In the genomic region with DNA sequence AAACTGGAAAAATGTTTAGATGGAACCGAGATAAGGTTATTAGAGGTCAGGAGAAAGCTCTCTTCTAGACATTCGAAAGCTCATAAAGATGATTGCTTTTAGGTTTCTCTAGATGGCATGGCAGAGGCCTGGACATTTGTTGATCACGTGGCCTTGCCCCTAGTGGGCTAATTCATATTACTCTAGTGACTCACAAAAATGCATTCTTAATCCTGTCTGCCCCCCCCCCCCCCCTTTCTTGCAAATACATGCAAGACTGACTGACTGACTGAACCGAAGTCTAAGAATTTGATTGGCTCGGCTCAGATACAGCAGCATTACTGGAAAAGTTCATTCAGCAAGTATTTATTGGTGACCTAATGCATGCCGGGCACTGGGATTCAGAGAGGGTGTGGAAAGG, we compare ENCODE assay signal across 8 mouse cellular contexts. TPM values are rescaled to one million over a fixed set of nuclear protein-coding genes. Genes with fewer than 3 reads are reported as not detected.
DNase-seq lines count a peak whose midpoint lies in the region; ATAC-seq and TF ChIP-seq lines count a peak whose summit lies in the region.

No protein-coding gene starts in this region.

- no peaks in the 10 kb centered on the region for H3K27me3 ChIP-seq in forebrain, embryonic 14.5 days (replicated peaks; ENCODE audit: control insufficient read depth, insufficient read depth, low read length)
- no peaks in the 10 kb centered on the region for H3K27me3 ChIP-seq in kidney, adult 2 months (replicated peaks; ENCODE audit: control insufficient read depth, insufficient read depth, low read length)
- H3K27me3 ChIP-seq in spleen, adult 2 months (ENCODE audit: control insufficient read depth, insufficient read depth, low read length): no peaks in the 10 kb centered on the region

- peak overlapping the region; percentile 94 for H3K4me2 ChIP-seq in forebrain, embryonic 14.5 days (ENCODE audit: low read length)

- H3K9me3 ChIP-seq in forebrain, embryonic 14.5 days (replicated peaks; ENCODE audit: control insufficient read depth, low read length): no peaks in the 10 kb centered on the region

- peak overlapping the region; percentile 95 for H3K4me3 ChIP-seq in forebrain, embryonic 14.5 days (ENCODE audit: low read depth, low read length)
- H3K4me3 ChIP-seq in kidney, adult 2 months (ENCODE audit: insufficient read depth, low read depth, low read length): peak overlapping the region; percentile 54
- H3K4me3 ChIP-seq in spleen, adult 2 months (ENCODE audit: extremely low read depth, insufficient read depth, insufficient read length): peak overlapping the region; percentile 88; the same call in 1 of the 2 replicates

- H3K9ac ChIP-seq in forebrain, embryonic 14.5 days (ENCODE audit: low read length): peak overlapping the region; percentile 98

- TF ChIP-seq POLR2A in kidney, adult 2 months (IDR thresholded peaks at IDR 0.05; ENCODE audit: low read depth, low read length): no peak
- TF ChIP-seq POLR2A in spleen, adult 2 months (IDR thresholded peaks at IDR 0.05; ENCODE audit: low read depth, low read length): no peak

- no peak overlapping the region for H3K27ac ChIP-seq in forebrain, embryonic 14.5 days (ENCODE audit: low read depth, low read length)
- no peak overlapping the region; the same call in 1 of the 2 replicates for H3K27ac ChIP-seq in kidney, adult 2 months (ENCODE audit: insufficient read depth, low read depth, low read length)
- peak overlapping the region; percentile 61; the same call in 1 of the 2 replicates for H3K27ac ChIP-seq in spleen, adult 2 months (ENCODE audit: insufficient read depth, low read length)

- no peaks in the 10 kb centered on the region for H3K36me3 ChIP-seq in forebrain, embryonic 14.5 days (ENCODE audit: control insufficient read depth, insufficient read depth, low read length)
- no peaks in the 10 kb centered on the region for H3K36me3 ChIP-seq in kidney, adult 2 months (ENCODE audit: control insufficient read depth, insufficient read depth, low read length)
- no peaks in the 10 kb centered on the region for H3K36me3 ChIP-seq in spleen, adult 2 months (ENCODE audit: control insufficient read depth, insufficient read depth, low read length)

- peak; percentile 31 to 48 for DNase-seq in cerebellum, postnatal 14 days
- DNase-seq in cerebellum, adult 8-10 months: no peak
- peak; percentile 63 for DNase-seq in adrenal gland, postnatal 14 days
- peak; percentile 47 for DNase-seq in forebrain, embryonic 14.5 days (ENCODE audit: low spot score)
- peak; percentile 52 for DNase-seq in kidney, adult 2 months
- DNase-seq in lung, postnatal 25 days (ENCODE audit: low spot score): peak; percentile 38
- DNase-seq in spleen, adult 2 months (ENCODE audit: low read depth in 1 of 2, low spot score in 2 of 2): peak; percentile 14 to 67
- DNase-seq in frontal cortex, postnatal 10 days (ENCODE audit: low spot score in 2 of 2): no peak

- peaks cover 24% of the 10 kb centered on the region for H3K4me1 ChIP-seq in forebrain, embryonic 14.5 days (ENCODE audit: control insufficient read depth, insufficient read depth, low read length)
- H3K4me1 ChIP-seq in kidney, adult 2 months (ENCODE audit: control insufficient read depth, insufficient read depth, low read length): peaks cover 7% of the 10 kb centered on the region; the same call in 1 of the 2 replicates
- peaks cover 9% of the 10 kb centered on the region; the same call in 1 of the 2 replicates for H3K4me1 ChIP-seq in spleen, adult 2 months (ENCODE audit: control insufficient read depth, insufficient read depth, insufficient read length)

- WGBS in forebrain, embryonic 14.5 days: 3% methylated on average over 6 of the region's 6 CpGs
- 2% methylated on average over 6 of the region's 6 CpGs for WGBS in kidney, adult 2 months
- 3% methylated on average over 6 of the region's 6 CpGs for WGBS in spleen, adult 2 months

- TF ChIP-seq CTCF in kidney, adult 2 months (conservative IDR thresholded peaks at IDR 0.05; ENCODE audit: insufficient read depth, insufficient read length, low read depth, low read length): 0 out of 2 replicates have a peak, but pooled peaks have one; percentile 26
- 0 out of 2 replicates have a peak, but pooled peaks have one; percentile 1 for TF ChIP-seq CTCF in spleen, adult 2 months (IDR thresholded peaks at IDR 0.05; ENCODE audit: extremely low read depth, insufficient read depth, insufficient read length, insufficient replicate concordance)

- no peak for ATAC-seq in forebrain, embryonic 14.5 days

RNA-seq across cellular contexts. Expression of a gene that starts 2.2 kb away (rescaled TPM):
- 50.3 and 51.4 TPM in 2 replicates for total RNA-seq in adrenal gland, postnatal 14 days (2021)
- 15.3 and 18.4 TPM in 2 replicates for polyA plus RNA-seq in forebrain, embryonic 14.5 days (2014; fragmentation: Nextera tagmentation; extraction: Ambion mirVana)
- polyA plus RNA-seq in kidney, adult 2 months (2012; rRNA removed): 4.6 and 5.2 TPM in 2 replicates
- polyA plus RNA-seq in spleen, adult 2 months (2012; rRNA removed): 4.6 and 5.0 TPM in 2 replicates

Comparison
In these comparisons a context has a peak if more than half of its experiments do, and no peak if none do; other contexts are left out.
1. DNase-seq: peak in cerebellum, postnatal 14 days (2 of 2), adrenal gland, postnatal 14 days (single experiment), forebrain, embryonic 14.5 days (single experiment), kidney, adult 2 months (single experiment), lung, postnatal 25 days (single experiment) and spleen, adult 2 months (2 of 2); none in cerebellum, adult 8-10 months (single experiment) and frontal cortex, postnatal 10 days (0 of 2).
2. Peak in every context shown above with its lines, with median percentiles within 50 percentile points of each other: H3K4me3 ChIP-seq.